15 mouse cellular contexts compared by ENCODE assay signal in the genomic region with DNA sequence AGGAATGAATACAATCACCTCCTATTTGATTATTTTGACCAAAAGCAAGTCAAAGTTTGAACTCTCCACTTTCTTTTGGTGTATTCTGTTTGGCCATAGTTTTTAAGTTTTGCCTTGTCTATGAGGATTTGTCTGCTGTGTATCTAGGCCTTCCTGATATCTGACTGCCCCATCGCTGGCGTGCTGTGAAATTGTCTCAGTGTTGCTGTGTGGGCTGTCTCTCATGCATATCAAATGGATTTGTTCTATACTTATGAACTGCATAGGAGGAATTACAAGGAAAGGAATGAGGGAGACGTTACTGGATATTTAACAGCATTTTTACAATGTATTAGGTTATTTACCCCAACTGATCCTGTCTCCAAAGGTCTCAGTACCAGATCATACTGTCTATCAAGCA.
"Had no signal": no experiment of that assay in that cellular context is flagged by ENCODE, and none has a peak within 500 bp of the region (broad histone marks: within the 10 kb centered on the region; RNA-seq: fewer than 3 reads in every experiment).

No protein-coding gene starts in this region.

- H3K4me1 ChIP-seq: neural tube, embryonic 15.5 days; stomach, embryonic 15.5 days had no signal

- DNase-seq: retina, postnatal 1 day; right cerebral cortex, adult 18-20 months; right cerebral cortex, postnatal 14 days; right cerebral cortex, postnatal 25 days; right cerebral cortex, postnatal 4 days; spleen, adult 18-20 months; thymus, adult 18-20 months; thymus, adult 2 months; thymus, postnatal 14 days; thymus, postnatal 25 days; thymus, postnatal 36 days; thymus, postnatal 4 days had no signal

- H3K4me2 ChIP-seq: neural tube, embryonic 15.5 days; stomach, embryonic 15.5 days had no signal

- H3K9ac ChIP-seq: neural tube, embryonic 15.5 days; stomach, embryonic 15.5 days had no signal

- H3K4me3 ChIP-seq: neural tube, embryonic 15.5 days; stomach, embryonic 15.5 days had no signal

- H3K27ac ChIP-seq: neural tube, embryonic 15.5 days; stomach, embryonic 15.5 days; stomach, postnatal 0 days had no signal

- H3K36me3 ChIP-seq: neural tube, embryonic 15.5 days; stomach, embryonic 15.5 days had no signal

- H3K27me3 ChIP-seq: neural tube, embryonic 15.5 days; stomach, embryonic 15.5 days had no signal

- H3K9me3 ChIP-seq: neural tube, embryonic 15.5 days; stomach, embryonic 15.5 days had no signal
